Mouse (Mus musculus) urinary bladder, postnatal 14 days (tissue): ENCODE measurements around the gene Myh8.

Source experiments
- DNase-seq: peaks from one replicate; pipeline ENCODE4 v3.0.0; 2021; ENCODE audit warnings: low spot score

The Myh8 gene

GRCm38 (mm10) chr11:67276601-67277174 is at the start of gene Myh8:
TSS of gene Myh8 (plus strand) at chr11:67277124.
- DNase-seq = peak; percentile 25

- no peak for DNase-seq
Observed at GRCm38 (mm10) chr11:67228731-67229130, 48.2 kb upstream of the Myh8 start.

- no peak for DNase-seq
Observed at GRCm38 (mm10) chr11:67229166-67229565, 47.8 kb upstream of the Myh8 start.

GRCm38 (mm10) chr11:67229946-67230345 is 47.0 kb upstream of the Myh8 start:
- DNase-seq = peak; percentile 15

- DNase-seq = peak; percentile 61
Observed at GRCm38 (mm10) chr11:67235639-67236358, 41.1 kb upstream of the Myh8 start.

GRCm38 (mm10) chr11:67236799-67237198 is 40.1 kb upstream of the Myh8 start:
- no peak for DNase-seq

- DNase-seq = no peak
Observed at GRCm38 (mm10) chr11:67237481-67238079, 39.3 kb upstream of the Myh8 start, which contains the start of gene Myh4. TSS of gene Myh4 (plus strand) at chr11:67238029.

GRCm38 (mm10) chr11:67241051-67241450 is 35.9 kb upstream of the Myh8 start:
- DNase-seq = no peak

GRCm38 (mm10) chr11:67253691-67254090 is 23.2 kb upstream of the Myh8 start:
- DNase-seq = no peak

- no peak for DNase-seq
Observed at GRCm38 (mm10) chr11:67257048-67257447, 19.9 kb upstream of the Myh8 start.

- no peak for DNase-seq
Observed at GRCm38 (mm10) chr11:67260956-67261355, 16.0 kb upstream of the Myh8 start.

GRCm38 (mm10) chr11:67293440-67293839 is 16.5 kb downstream of the Myh8 start:
- DNase-seq = no peak

- DNase-seq = no peak
Observed at GRCm38 (mm10) chr11:67313733-67314452, 37.0 kb downstream of the Myh8 start.

GRCm38 (mm10) chr11:67321358-67321757 is 44.4 kb downstream of the Myh8 start, which contains the start of gene Myh13:
TSS of gene Myh13 (plus strand) at chr11:67321658.
- DNase-seq = no peak

GRCm38 (mm10) chr11:67326536-67326935 is 49.6 kb downstream of the Myh8 start:
- DNase-seq = no peak

GRCm38 (mm10) chr11:67344556-67344955 is 67.6 kb downstream of the Myh8 start:
- no peak for DNase-seq

- no peak for DNase-seq
Observed at GRCm38 (mm10) chr11:67345186-67345855, 68.4 kb downstream of the Myh8 start.

GRCm38 (mm10) chr11:67345856-67346236 is 68.9 kb downstream of the Myh8 start:
- DNase-seq = no peak

- DNase-seq = peak; percentile 75
Observed at GRCm38 (mm10) chr11:67350153-67350768, 73.3 kb downstream of the Myh8 start.

- DNase-seq = no peak
Observed at GRCm38 (mm10) chr11:67353011-67353410, 76.1 kb downstream of the Myh8 start.

- DNase-seq = no peak
Observed at GRCm38 (mm10) chr11:67358031-67358430, 81.1 kb downstream of the Myh8 start.
